Mouse (Mus musculus): Measurements from ENCODE around the gene Krtap26-1. TPM values are rescaled to one million over a fixed set of nuclear protein-coding genes. Genes with fewer than 3 reads are reported as not detected.

Gene Krtap26-1
- total and polyA plus RNA-seq, 2 experiments from 2014 or later = not detected

GRCm38 (mm10) chr16:88627566-88627965 lies 20.0 kb downstream of the Krtap26-1 start, which contains the start of gene 2310079G19Rik:
Gene 2310079G19Rik, minus strand, starts transcription at chr16:88627666.
- no peak within 1 kb of the TSS for H3K9ac ChIP-seq (replicated peaks; ENCODE audit: low read depth, low read length)
- WGBS = 88% methylated on average over 4 of the region's 4 CpGs
- H3K36me3 ChIP-seq (replicated peaks; ENCODE audit: control insufficient read depth, insufficient read depth, low read length) = no peaks in the 10 kb centered on the region
- no peak within 1 kb of the TSS for H3K4me3 ChIP-seq (ENCODE audit: low read depth, low read length)
- TF ChIP-seq EP300 (IDR thresholded peaks at IDR 0.05; ENCODE audit: low read depth) (no peak), CTCF (IDR thresholded peaks at IDR 0.05; ENCODE audit: low read depth) (no peak)
- H3K4me2 ChIP-seq (ENCODE audit: low read depth, low read length) = no peak within 1 kb of the TSS
- H3K4me1 ChIP-seq (ENCODE audit: control insufficient read depth, insufficient read depth) = no peaks in the 10 kb centered on the region
- H3K9me3 ChIP-seq (replicated peaks; ENCODE audit: control insufficient read depth, low read length) = no peaks in the 10 kb centered on the region
- DNase-seq (ENCODE audit: low spot score) (no peak), ATAC-seq (ENCODE audit: insufficient read depth, low read depth) (no peak)
- no peak within 1 kb of the TSS for H3K27ac ChIP-seq (ENCODE audit: low read depth)
- no peaks in the 10 kb centered on the region for H3K27me3 ChIP-seq (ENCODE audit: control insufficient read depth, insufficient read depth, low read length)

- no peak for TF ChIP-seq CTCF (IDR thresholded peaks at IDR 0.05; ENCODE audit: low read depth)
- no peak for TF ChIP-seq EP300 (IDR thresholded peaks at IDR 0.05; ENCODE audit: low read depth)
- 69% methylated on average over 4 of the region's 4 CpGs for WGBS
These were observed 34.9 kb downstream of the Krtap26-1 start for GRCm38 (mm10) chr16:88612712-88613111.

GRCm38 (mm10) chr16:88611922-88612321 lies 35.7 kb downstream of the Krtap26-1 start, which contains the start of gene Krtap24-1:
Gene Krtap24-1, minus strand, starts transcription at chr16:88612279.
- H3K9me3 ChIP-seq (replicated peaks; ENCODE audit: control insufficient read depth, low read length) = no peaks in the 10 kb centered on the region
- WGBS = 88% methylated on average over 8 of the region's 8 CpGs
- no peak within 1 kb of the TSS for H3K27ac ChIP-seq (ENCODE audit: low read depth)
- no peak within 1 kb of the TSS for H3K4me3 ChIP-seq (ENCODE audit: low read depth, low read length)
- TF ChIP-seq CTCF (IDR thresholded peaks at IDR 0.05; ENCODE audit: low read depth) (no peak), EP300 (IDR thresholded peaks at IDR 0.05; ENCODE audit: low read depth) (no peak)
- H3K4me2 ChIP-seq (ENCODE audit: low read depth, low read length) = no peak within 1 kb of the TSS
- H3K4me1 ChIP-seq (ENCODE audit: control insufficient read depth, insufficient read depth) = no peaks in the 10 kb centered on the region
- no peaks in the 10 kb centered on the region for H3K36me3 ChIP-seq (replicated peaks; ENCODE audit: control insufficient read depth, insufficient read depth, low read length)
- H3K9ac ChIP-seq (replicated peaks; ENCODE audit: low read depth, low read length) = no peak within 1 kb of the TSS
- ATAC-seq (ENCODE audit: insufficient read depth, low read depth) = no peak
- H3K27me3 ChIP-seq (ENCODE audit: control insufficient read depth, insufficient read depth, low read length) = no peaks in the 10 kb centered on the region
- no peak for DNase-seq (ENCODE audit: low spot score)

More at GRCm38 (mm10) chr16:88612712-88613111, 34.9 kb downstream of the Krtap26-1 start:
- Histone ChIP-seq H3K9me3 (replicated peaks; ENCODE audit: control insufficient read depth, low read length) (no peaks in the 10 kb centered on the region), H3K4me1 (ENCODE audit: control insufficient read depth, insufficient read depth) (no peaks in the 10 kb centered on the region), H3K9ac (replicated peaks; ENCODE audit: low read depth, low read length) (no peak overlapping the region), H3K4me3 (ENCODE audit: low read depth, low read length) (no peak overlapping the region), H3K27me3 (ENCODE audit: control insufficient read depth, insufficient read depth, low read length) (no peaks in the 10 kb centered on the region), H3K36me3 (replicated peaks; ENCODE audit: control insufficient read depth, insufficient read depth, low read length) (no peaks in the 10 kb centered on the region), H3K27ac (ENCODE audit: low read depth) (no peak overlapping the region), H3K4me2 (ENCODE audit: low read depth, low read length) (no peak overlapping the region)
- no peak for ATAC-seq (ENCODE audit: insufficient read depth, low read depth)
- DNase-seq (ENCODE audit: low spot score) = no peak

DNA sequence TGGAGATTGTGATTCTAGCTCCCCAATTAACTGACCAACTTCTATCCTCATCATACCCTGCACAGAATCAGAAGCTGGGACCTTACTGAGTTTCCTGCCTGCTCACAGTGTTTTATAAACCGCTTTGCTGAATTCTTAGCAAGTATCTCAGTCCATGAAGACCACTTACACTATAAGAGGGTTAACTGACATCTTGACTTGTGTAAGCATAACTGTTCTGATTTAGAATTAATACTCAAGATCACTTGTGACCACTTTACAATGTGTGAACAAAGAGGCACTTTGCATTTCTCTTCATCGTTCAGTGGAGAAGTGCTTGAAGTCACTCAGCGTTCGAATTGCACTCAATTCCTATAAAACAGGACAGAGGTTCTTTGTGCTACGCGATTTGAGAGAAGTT lies 43.0 kb downstream of the Krtap26-1 start:
- 79% methylated on average over 6 of the region's 6 CpGs for WGBS
- Histone ChIP-seq H3K4me2 (ENCODE audit: low read depth, low read length) (no peak overlapping the region), H3K4me3 (ENCODE audit: low read depth, low read length) (no peak overlapping the region), H3K9me3 (replicated peaks; ENCODE audit: control insufficient read depth, low read length) (no peaks in the 10 kb centered on the region), H3K9ac (replicated peaks; ENCODE audit: low read depth, low read length) (no peak overlapping the region), H3K27me3 (ENCODE audit: control insufficient read depth, insufficient read depth, low read length) (no peaks in the 10 kb centered on the region), H3K4me1 (ENCODE audit: control insufficient read depth, insufficient read depth) (no peaks in the 10 kb centered on the region), H3K27ac (ENCODE audit: low read depth) (no peak overlapping the region), H3K36me3 (replicated peaks; ENCODE audit: control insufficient read depth, insufficient read depth, low read length) (no peaks in the 10 kb centered on the region)
- ATAC-seq (ENCODE audit: insufficient read depth, low read depth) (no peak), DNase-seq (ENCODE audit: low spot score) (no peak)
- no peak for TF ChIP-seq EP300 (IDR thresholded peaks at IDR 0.05; ENCODE audit: low read depth)
- no peak for TF ChIP-seq CTCF (IDR thresholded peaks at IDR 0.05; ENCODE audit: low read depth)

GRCm38 (mm10) chr16:88602464-88602863 lies 45.1 kb downstream of the Krtap26-1 start:
- no peak overlapping the region for H3K9ac ChIP-seq (replicated peaks; ENCODE audit: low read depth, low read length)
- TF ChIP-seq CTCF (IDR thresholded peaks at IDR 0.05; ENCODE audit: low read depth) (no peak), EP300 (IDR thresholded peaks at IDR 0.05; ENCODE audit: low read depth) (no peak)
- H3K4me3 ChIP-seq (ENCODE audit: low read depth, low read length) = no peak overlapping the region
- H3K9me3 ChIP-seq (replicated peaks; ENCODE audit: control insufficient read depth, low read length) = no peaks in the 10 kb centered on the region
- 28% methylated on average over 1 of the region's 1 CpGs for WGBS
- H3K36me3 ChIP-seq (replicated peaks; ENCODE audit: control insufficient read depth, insufficient read depth, low read length) = no peaks in the 10 kb centered on the region
- DNase-seq (ENCODE audit: low spot score) = no peak
- H3K4me2 ChIP-seq (ENCODE audit: low read depth, low read length) = no peak overlapping the region
- H3K27me3 ChIP-seq (ENCODE audit: control insufficient read depth, insufficient read depth, low read length) = no peaks in the 10 kb centered on the region
- no peak overlapping the region for H3K27ac ChIP-seq (ENCODE audit: low read depth)
- ATAC-seq (ENCODE audit: insufficient read depth, low read depth) = no peak
- H3K4me1 ChIP-seq (ENCODE audit: control insufficient read depth, insufficient read depth) = no peaks in the 10 kb centered on the region

GRCm38 (mm10) chr16:88600303-88600702 lies 47.3 kb downstream of the Krtap26-1 start:
- ATAC-seq (ENCODE audit: insufficient read depth, low read depth) (no peak), DNase-seq (ENCODE audit: low spot score) (no peak)
- Histone ChIP-seq H3K4me2 (ENCODE audit: low read depth, low read length) (no peak overlapping the region), H3K36me3 (replicated peaks; ENCODE audit: control insufficient read depth, insufficient read depth, low read length) (no peaks in the 10 kb centered on the region), H3K27ac (ENCODE audit: low read depth) (no peak overlapping the region), H3K4me3 (ENCODE audit: low read depth, low read length) (no peak overlapping the region), H3K4me1 (ENCODE audit: control insufficient read depth, insufficient read depth) (no peaks in the 10 kb centered on the region), H3K9me3 (replicated peaks; ENCODE audit: control insufficient read depth, low read length) (no peaks in the 10 kb centered on the region), H3K27me3 (ENCODE audit: control insufficient read depth, insufficient read depth, low read length) (no peaks in the 10 kb centered on the region), H3K9ac (replicated peaks; ENCODE audit: low read depth, low read length) (no peak overlapping the region)
- 79% methylated on average over 8 of the region's 8 CpGs for WGBS
- TF ChIP-seq EP300 (IDR thresholded peaks at IDR 0.05; ENCODE audit: low read depth) = no peak
- no peak for TF ChIP-seq CTCF (IDR thresholded peaks at IDR 0.05; ENCODE audit: low read depth)

All from heart, postnatal 0 days (tissue).